28 mouse cellular contexts compared by ENCODE assay signal in the genomic region with DNA sequence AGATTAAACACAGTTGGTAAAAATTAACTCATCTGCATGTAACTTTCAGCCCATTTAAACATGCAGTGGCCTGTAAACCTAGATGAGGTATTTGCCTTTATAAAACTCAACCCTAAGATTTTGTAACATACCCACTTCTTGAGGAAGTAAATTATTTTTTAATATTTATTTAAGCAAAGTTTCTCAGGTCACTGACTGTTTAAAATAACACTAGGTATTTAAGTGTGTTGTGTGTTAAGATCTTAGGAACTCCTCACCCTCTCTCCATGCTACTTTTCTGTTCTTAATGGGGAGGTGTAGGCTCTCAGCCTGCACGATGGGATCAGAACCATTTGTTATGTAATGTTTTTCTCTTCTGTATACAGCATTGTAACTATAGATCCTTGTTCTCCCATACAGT.
DNase-seq lines count a peak whose midpoint lies in the region; ATAC-seq lines count a peak whose summit lies in the region.
"Had no signal": no experiment of that assay in that cellular context is flagged by ENCODE, and none has a peak within 500 bp of the region (broad histone marks: within the 10 kb centered on the region; RNA-seq: fewer than 3 reads in every experiment).

No protein-coding gene starts in this region.

- no peak for ATAC-seq in kidney, embryonic 16.5 days (ENCODE audit: low FRiP score, low TSS enrichment)
- ATAC-seq in lung, embryonic 16.5 days (ENCODE audit: low read depth): peak; percentile 74
- ATAC-seq: activated CD4-positive, CD25-positive, alpha-beta regulatory T cell, adult 4 months; CD4-positive, CD25-positive, alpha-beta regulatory T cell, adult 4 months; forebrain, embryonic 15.5 days had no signal

- peak overlapping the region; percentile 46; the same call in 1 of the 2 replicates for H3K27ac ChIP-seq in kidney, embryonic 16.5 days (ENCODE audit: low read length)
- no peak overlapping the region for H3K27ac ChIP-seq in lung, embryonic 16.5 days (ENCODE audit: low read length)
- H3K27ac ChIP-seq: embryonic facial prominence, embryonic 10.5 days; embryonic facial prominence, embryonic 13.5 days; forebrain, embryonic 12.5 days; forebrain, embryonic 15.5 days; heart, embryonic 15.5 days; hindbrain, embryonic 10.5 days; hindbrain, embryonic 13.5 days had no signal

- no peaks in the 10 kb centered on the region for H3K36me3 ChIP-seq in kidney, embryonic 16.5 days (ENCODE audit: insufficient read depth, low read length)
- no peaks in the 10 kb centered on the region for H3K36me3 ChIP-seq in lung, embryonic 16.5 days (ENCODE audit: control insufficient read depth, insufficient read depth, low read length)
- H3K36me3 ChIP-seq: embryonic facial prominence, embryonic 10.5 days; embryonic facial prominence, embryonic 13.5 days; forebrain, embryonic 12.5 days; forebrain, embryonic 15.5 days; heart, embryonic 12.5 days; heart, embryonic 15.5 days; hindbrain, embryonic 10.5 days; hindbrain, embryonic 13.5 days had no signal

- 0 out of 2 replicates have a peak, but pooled peaks cover 2% of the 10 kb centered on the region for H3K4me1 ChIP-seq in kidney, embryonic 16.5 days (ENCODE audit: insufficient read depth, low read length)
- no peaks in the 10 kb centered on the region for H3K4me1 ChIP-seq in lung, embryonic 16.5 days (replicated peaks; ENCODE audit: control insufficient read depth, insufficient read depth, low read length)
- H3K4me1 ChIP-seq: embryonic facial prominence, embryonic 10.5 days; embryonic facial prominence, embryonic 13.5 days; forebrain, embryonic 12.5 days; forebrain, embryonic 15.5 days; heart, embryonic 12.5 days; heart, embryonic 15.5 days; hindbrain, embryonic 10.5 days; hindbrain, embryonic 13.5 days had no signal

- no peaks in the 10 kb centered on the region for H3K27me3 ChIP-seq in kidney, embryonic 16.5 days (ENCODE audit: insufficient read depth, low read length)
- no peaks in the 10 kb centered on the region for H3K27me3 ChIP-seq in lung, embryonic 16.5 days (ENCODE audit: control insufficient read depth, insufficient read depth, low read depth, low read length)
- H3K27me3 ChIP-seq: embryonic facial prominence, embryonic 13.5 days; forebrain, embryonic 12.5 days; forebrain, embryonic 15.5 days; heart, embryonic 12.5 days; heart, embryonic 15.5 days; hindbrain, embryonic 13.5 days had no signal

- H3K4me2 ChIP-seq in kidney, embryonic 16.5 days (replicated peaks; ENCODE audit: low read depth, low read length): no peak overlapping the region
- H3K4me2 ChIP-seq in lung, embryonic 16.5 days (ENCODE audit: low read depth, low read length): no peak overlapping the region
- H3K4me2 ChIP-seq: embryonic facial prominence, embryonic 13.5 days; forebrain, embryonic 12.5 days; forebrain, embryonic 15.5 days; heart, embryonic 12.5 days; heart, embryonic 15.5 days; hindbrain, embryonic 13.5 days had no signal

- H3K9ac ChIP-seq in kidney, embryonic 16.5 days (replicated peaks; ENCODE audit: low read length): no peak overlapping the region
- H3K9ac ChIP-seq in lung, embryonic 16.5 days (ENCODE audit: low read length): no peak overlapping the region
- H3K9ac ChIP-seq: embryonic facial prominence, embryonic 13.5 days; forebrain, embryonic 12.5 days; forebrain, embryonic 15.5 days; heart, embryonic 12.5 days; heart, embryonic 15.5 days; hindbrain, embryonic 13.5 days had no signal

- WGBS in kidney, embryonic 16.5 days: 50% methylated on average over 1 of the region's 1 CpGs
- WGBS in lung, embryonic 16.5 days: 27% methylated on average over 1 of the region's 1 CpGs

- no peak overlapping the region for H3K4me3 ChIP-seq in kidney, embryonic 16.5 days (ENCODE audit: low read length)
- no peak overlapping the region for H3K4me3 ChIP-seq in lung, embryonic 16.5 days (ENCODE audit: low read length)
- H3K4me3 ChIP-seq: embryonic facial prominence, embryonic 10.5 days; embryonic facial prominence, embryonic 13.5 days; erythroblast, embryonic 14.5 days; forebrain, embryonic 12.5 days; forebrain, embryonic 15.5 days; heart, embryonic 12.5 days; heart, embryonic 15.5 days; hindbrain, embryonic 10.5 days; hindbrain, embryonic 13.5 days had no signal

- H3K9me3 ChIP-seq in kidney, embryonic 16.5 days (ENCODE audit: low read length): no peaks in the 10 kb centered on the region
- H3K9me3 ChIP-seq in lung, embryonic 16.5 days (ENCODE audit: control insufficient read depth, low read length): no peaks in the 10 kb centered on the region
- H3K9me3 ChIP-seq: embryonic facial prominence, embryonic 10.5 days; embryonic facial prominence, embryonic 13.5 days; forebrain, embryonic 12.5 days; forebrain, embryonic 15.5 days; heart, embryonic 12.5 days; heart, embryonic 15.5 days; hindbrain, embryonic 10.5 days; hindbrain, embryonic 13.5 days had no signal

- no peak for DNase-seq in kidney, adult 18-20 months
- DNase-seq in lung, adult 18-20 months: no peak
- peak; percentile 16 for DNase-seq in lung, postnatal 36 days
- no peak for DNase-seq in lung, postnatal 14 days
- DNase-seq: adrenal gland, adult 8-10 months; adrenal gland, postnatal 25 days; cerebellum, adult 11-12 months; cerebellum, adult 8-10 months; cerebellum, postnatal 10 days; cerebellum, postnatal 36 days; embryo, embryonic 11 days; gastrocnemius, postnatal 25 days; heart, adult 18-20 months; heart, postnatal 10 days; heart, postnatal 36 days had no signal
